Mouse (Mus musculus): ENCODE measurements around the gene 2510039O18Rik. TPM values are rescaled to one million over a fixed set of nuclear protein-coding genes. Genes with fewer than 3 reads are reported as not detected.

The 2510039O18Rik gene
- total RNA-seq, 2 experiments from 2014 or later: 22.1 to 23.8 TPM

- intact Hi-C loops (cut with DNase I; ENCODE audit: low total_unique reads): no loop called here
- no peak for DNase-seq
Measured at GRCm38 (mm10) chr4:147934611-147935010, 6.1 kb upstream of the 2510039O18Rik start.

- intact Hi-C loops (cut with DNase I; ENCODE audit: low total_unique reads): no loop called here
- no peak for DNase-seq
Measured at GRCm38 (mm10) chr4:147935904-147936303, 4.8 kb upstream of the 2510039O18Rik start.

GRCm38 (mm10) chr4:147936331-147936954 lies 4.3 kb upstream of the 2510039O18Rik start, which contains the start of gene Plod1:
Gene Plod1 (minus strand): TSS chr4:147936767.
- DNase-seq: peak; percentile 90
- intact Hi-C loops (cut with DNase I; ENCODE audit: low total_unique reads): no loop called here

GRCm38 (mm10) chr4:147937021-147937420 lies 3.7 kb upstream of the 2510039O18Rik start:
- intact Hi-C loops (cut with DNase I; ENCODE audit: low total_unique reads): no loop called here
- DNase-seq: no peak

GRCm38 (mm10) chr4:147937486-147937885 lies 3.2 kb upstream of the 2510039O18Rik start:
- intact Hi-C loops (cut with DNase I; ENCODE audit: low total_unique reads): no loop called here
- no peak for DNase-seq

GRCm38 (mm10) chr4:147938148-147939096 lies 2.3 kb upstream of the 2510039O18Rik start:
- peak; percentile 71 for DNase-seq
- intact Hi-C loops (cut with DNase I; ENCODE audit: low total_unique reads): no loop called here

- no peak for DNase-seq
- intact Hi-C loops (cut with DNase I; ENCODE audit: low total_unique reads): loop anchor here (2.0 kb wide), 1 partner anchor 73 kb away; no protein-coding TSS in a partner anchor
Measured at GRCm38 (mm10) chr4:147940111-147940510, 584 bp upstream of the 2510039O18Rik start.

GRCm38 (mm10) chr4:147941045-147942020 lies 638 bp downstream of the 2510039O18Rik start:
- DNase-seq: no peak
- intact Hi-C loops (cut with DNase I; ENCODE audit: low total_unique reads): loop anchor here (2.0 kb wide), 1 partner anchor 75 kb away; no protein-coding TSS in a partner anchor

- intact Hi-C loops (cut with DNase I; ENCODE audit: low total_unique reads): no loop called here
Measured at GRCm38 (mm10) chr4:147943005-147943404, 2.3 kb downstream of the 2510039O18Rik start.

GRCm38 (mm10) chr4:147947511-147947910 lies 6.8 kb downstream of the 2510039O18Rik start:
- intact Hi-C loops (cut with DNase I; ENCODE audit: low total_unique reads): no loop called here

More at GRCm38 (mm10) chr4:147943005-147943404, 2.3 kb downstream of the 2510039O18Rik start:
- DNase-seq: no peak

GRCm38 (mm10) chr4:147953590-147953989 lies 12.9 kb downstream of the 2510039O18Rik start:
- no peak for DNase-seq
- intact Hi-C loops (cut with DNase I; ENCODE audit: low total_unique reads): loop anchor here (10.0 kb wide), 1 partner anchor 111 kb away; no protein-coding TSS in a partner anchor

More at GRCm38 (mm10) chr4:147947511-147947910, 6.8 kb downstream of the 2510039O18Rik start:
- DNase-seq: no peak

- no peak for DNase-seq
- intact Hi-C loops (cut with DNase I; ENCODE audit: low total_unique reads): loop anchor here (10.0 kb wide), 1 partner anchor 108 kb away; no protein-coding TSS in a partner anchor
Measured at GRCm38 (mm10) chr4:147957141-147957540, 16.4 kb downstream of the 2510039O18Rik start.

- intact Hi-C loops (cut with DNase I; ENCODE audit: low total_unique reads): loop anchor here (5.0 to 10.0 kb wide), 2 partner anchors 47 to 105 kb away; no protein-coding TSS in a partner anchor
- peak; percentile 62 for DNase-seq
Measured at GRCm38 (mm10) chr4:147959881-147960831, 19.5 kb downstream of the 2510039O18Rik start.

- intact Hi-C loops (cut with DNase I; ENCODE audit: low total_unique reads): loop anchor here (5.0 kb wide), 1 partner anchor 45 kb away; no protein-coding TSS in a partner anchor
- no peak for DNase-seq
Measured at GRCm38 (mm10) chr4:147962781-147963180, 22.1 kb downstream of the 2510039O18Rik start.

- intact Hi-C loops (cut with DNase I; ENCODE audit: low total_unique reads): loop anchor here (5.0 kb wide), 1 partner anchor 44 kb away; no protein-coding TSS in a partner anchor
- no peak for DNase-seq
Measured at GRCm38 (mm10) chr4:147963623-147964022, 22.9 kb downstream of the 2510039O18Rik start.

GRCm38 (mm10) chr4:147965712-147966111 lies 25.0 kb downstream of the 2510039O18Rik start:
- intact Hi-C loops (cut with DNase I; ENCODE audit: low total_unique reads): no loop called here
- DNase-seq: no peak

- DNase-seq: no peak
- intact Hi-C loops (cut with DNase I; ENCODE audit: low total_unique reads): no loop called here
Measured at GRCm38 (mm10) chr4:147968816-147969215, 28.1 kb downstream of the 2510039O18Rik start.

- no peak for DNase-seq
- intact Hi-C loops (cut with DNase I; ENCODE audit: low total_unique reads): no loop called here
Measured at GRCm38 (mm10) chr4:147969337-147969736, 28.6 kb downstream of the 2510039O18Rik start.
